Mouse (Mus musculus) midbrain, postnatal 0 days (tissue): ENCODE measurements at regions not wholly inside any gene's neighbourhood (a gene's known extent, or its start where the extent isn't known, plus 50 kb on each side); places are given as distances from the start of the nearest gene placed in this dataset.

Experiments
- ATAC-seq: fragments of 200-750 bp; cut with Nextera tagmentation; 2 replicates; pipeline ENCODE4 v1.8.0; 2017; ENCODE audit warnings: moderate number of reproducible peaks, mild to moderate bottlenecking, moderate TSS enrichment, moderate library complexity; ENCODE audit not compliant: low FRiP score
- DNase-seq: peaks from one replicate; pipeline ENCODE4 v3.0.0-alpha.2; 2015; ENCODE audit warnings: low spot score
- H3K27ac ChIP-seq: fragments of 300-500 bp; sonication (generic); 2 replicates; pipeline ENCODE4 v1.5.1; 2014; ENCODE audit warnings: low read depth, mild to moderate bottlenecking, low read length, mixed read lengths
- H3K27me3 ChIP-seq: fragments of 300-500 bp; sonication (generic); 2 replicates; pipeline ENCODE4 v1.6.1; 2014; ENCODE audit warnings: low read length, control low read depth, mixed read lengths; ENCODE audit not compliant: insufficient read depth
- H3K36me3 ChIP-seq: fragments of 300-500 bp; sonication (generic); 2 replicates; pipeline ENCODE4 v1.6.1; 2014; ENCODE audit warnings: low read length, control low read depth, mixed read lengths; ENCODE audit not compliant: insufficient read depth
- H3K4me1 ChIP-seq: fragments of 300-500 bp; sonication (generic); 2 replicates; pipeline ENCODE4 v1.6.1; 2014; ENCODE audit warnings: mild to moderate bottlenecking, control low read depth, antibody characterized with exemption, low read length, mixed read lengths; ENCODE audit not compliant: insufficient read depth
- H3K4me2 ChIP-seq: fragments of 300-500 bp; sonication (generic); 2 replicates; pipeline ENCODE4 v1.6.1; 2014; ENCODE audit warnings: low read depth, mild to moderate bottlenecking, low read length, mixed read lengths; ENCODE audit not compliant: poor library complexity, severe bottlenecking
- H3K4me3 ChIP-seq: fragments of 300-500 bp; sonication (generic); 2 replicates; pipeline ENCODE4 v1.5.1; 2014; ENCODE audit warnings: low read depth, mild to moderate bottlenecking, low read length, moderate library complexity
- H3K9ac ChIP-seq: fragments of 300-500 bp; sonication (generic); replicated peaks from 2 replicates; pipeline ENCODE4 v1.6.1; 2014; ENCODE audit warnings: mild to moderate bottlenecking, low read length, moderate library complexity, mixed read lengths; ENCODE audit not compliant: poor library complexity, severe bottlenecking
- H3K9me3 ChIP-seq: fragments of 300-500 bp; sonication (generic); 2 replicates; pipeline ENCODE4 v1.6.1; 2016; ENCODE audit warnings: low read length, control low read depth
- CTCF ChIP-seq: IDR thresholded peaks from 2 replicates; pipeline ENCODE4 v1.5.1; 2016; ENCODE audit warnings: antibody characterized with exemption, mild to moderate bottlenecking
- WGBS: fragments of 180-500 bp; shearing (Covaris S2); extraction: QIAGEN DNeasy Blood & Tissue Kit; methylation state at CpG from one replicate; pipeline ENCODE4 v1.1.7; 2014; 5-methylcytosine and 5-hydroxymethylcytosine counted together

GRCm38 (mm10) chr10:20891426-20891825 lies 60.9 kb upstream of the Ahi1 start:
- no peak for ATAC-seq
- H3K9ac ChIP-seq = no peak overlapping the region
- no peak for TF ChIP-seq CTCF
- H3K4me1 ChIP-seq = no peaks in the 10 kb centered on the region
- no peaks in the 10 kb centered on the region for H3K9me3 ChIP-seq
- no peak overlapping the region for H3K4me3 ChIP-seq
- no peak for DNase-seq
- H3K27me3 ChIP-seq = no peaks in the 10 kb centered on the region
- H3K36me3 ChIP-seq = no peaks in the 10 kb centered on the region
- H3K27ac ChIP-seq = no peak overlapping the region
- WGBS = 86% methylated on average over 6 of the region's 6 CpGs
- H3K4me2 ChIP-seq = no peak overlapping the region

- TF ChIP-seq CTCF = no peak
- Histone ChIP-seq H3K9ac (no peak overlapping the region), H3K4me2 (no peak overlapping the region), H3K4me1 (no peaks in the 10 kb centered on the region), H3K4me3 (no peak overlapping the region), H3K27ac (no peak overlapping the region), H3K36me3 (no peaks in the 10 kb centered on the region), H3K9me3 (no peaks in the 10 kb centered on the region), H3K27me3 (no peaks in the 10 kb centered on the region)
- ATAC-seq (no peak), DNase-seq (no peak)
- 90% methylated on average over 5 of the region's 5 CpGs for WGBS
Measured at GRCm38 (mm10) chr10:20883618-20884017, 68.7 kb upstream of the Ahi1 start.

DNA sequence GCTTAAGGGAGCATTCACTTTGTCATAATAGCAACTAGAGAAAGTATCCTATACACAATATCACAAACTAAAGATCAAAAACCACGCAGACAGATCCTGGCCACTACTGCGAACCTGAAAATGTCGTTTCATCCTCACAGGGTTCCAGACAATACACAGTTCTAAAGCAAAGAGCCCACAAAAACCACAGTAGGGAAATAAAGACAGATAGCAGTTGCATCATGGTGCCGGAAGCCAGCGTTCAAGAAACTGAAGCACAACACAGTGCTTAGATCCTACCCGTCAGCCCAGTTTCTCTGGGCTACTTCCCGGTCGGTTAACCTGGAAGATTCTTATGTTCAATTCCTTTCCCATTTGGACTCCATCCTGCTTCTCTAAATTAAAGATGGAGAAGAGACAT lies 69.7 kb upstream of the Ahi1 start:
- no peak for ATAC-seq
- Histone ChIP-seq H3K27me3 (no peaks in the 10 kb centered on the region), H3K27ac (no peak overlapping the region), H3K4me2 (no peak overlapping the region), H3K4me3 (no peak overlapping the region), H3K36me3 (no peaks in the 10 kb centered on the region), H3K4me1 (no peaks in the 10 kb centered on the region), H3K9ac (no peak overlapping the region), H3K9me3 (no peaks in the 10 kb centered on the region)
- 88% methylated on average over 8 of the region's 8 CpGs for WGBS
- no peak for DNase-seq
- TF ChIP-seq CTCF = no peak

GRCm38 (mm10) chr10:20880251-20880650 lies 72.1 kb upstream of the Ahi1 start:
- no peak for DNase-seq
- no peak overlapping the region for H3K27ac ChIP-seq
- no peak for ATAC-seq
- no peaks in the 10 kb centered on the region for H3K9me3 ChIP-seq
- no peaks in the 10 kb centered on the region for H3K4me1 ChIP-seq
- WGBS = 87% methylated on average over 4 of the region's 4 CpGs
- H3K4me2 ChIP-seq = no peak overlapping the region
- no peak overlapping the region for H3K4me3 ChIP-seq
- no peak for TF ChIP-seq CTCF
- H3K9ac ChIP-seq = no peak overlapping the region
- no peaks in the 10 kb centered on the region for H3K36me3 ChIP-seq
- no peaks in the 10 kb centered on the region for H3K27me3 ChIP-seq

DNA sequence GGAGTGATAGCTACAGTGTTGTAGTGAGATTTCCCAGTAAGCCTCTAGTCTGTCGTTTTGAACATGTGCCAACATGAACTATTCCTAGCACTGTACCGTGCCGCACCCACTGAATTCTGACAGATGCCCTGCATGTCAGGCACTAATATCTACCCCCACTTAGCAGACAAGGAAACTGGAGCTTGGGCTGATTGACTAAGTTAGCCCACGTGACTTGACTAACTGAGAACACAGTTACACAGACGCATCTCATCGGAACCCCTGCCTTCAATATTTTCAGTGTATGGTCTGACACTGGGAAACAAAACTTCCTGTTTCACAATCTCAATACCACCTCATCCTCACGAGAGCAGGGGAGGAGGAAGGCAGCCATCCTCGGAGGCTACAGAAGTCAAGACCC lies 72.9 kb upstream of the Ahi1 start:
- Histone ChIP-seq H3K27ac (no peak overlapping the region), H3K9ac (no peak overlapping the region), H3K9me3 (no peaks in the 10 kb centered on the region), H3K36me3 (no peaks in the 10 kb centered on the region), H3K27me3 (no peaks in the 10 kb centered on the region), H3K4me2 (no peak overlapping the region), H3K4me1 (no peaks in the 10 kb centered on the region), H3K4me3 (no peak overlapping the region)
- TF ChIP-seq CTCF = no peak
- WGBS = 82% methylated on average over 8 of the region's 8 CpGs
- ATAC-seq = no peak
- no peak for DNase-seq

- Histone ChIP-seq H3K27ac (no peak overlapping the region), H3K36me3 (no peaks in the 10 kb centered on the region), H3K9me3 (no peaks in the 10 kb centered on the region), H3K4me2 (no peak overlapping the region), H3K9ac (no peak overlapping the region), H3K27me3 (no peaks in the 10 kb centered on the region), H3K4me3 (no peak overlapping the region), H3K4me1 (no peaks in the 10 kb centered on the region)
- WGBS = 90% methylated on average over 12 of the region's 12 CpGs
- no peak for TF ChIP-seq CTCF
- ATAC-seq = no peak
- no peak for DNase-seq
Measured at GRCm38 (mm10) chr10:20867076-20867475, 85.3 kb upstream of the Ahi1 start.

GRCm38 (mm10) chr10:20865031-20865430 lies 87.3 kb upstream of the Ahi1 start:
- TF ChIP-seq CTCF = no peak
- 93% methylated on average over 4 of the region's 4 CpGs for WGBS
- DNase-seq = no peak
- Histone ChIP-seq H3K4me2 (no peak overlapping the region), H3K4me3 (no peak overlapping the region), H3K4me1 (no peaks in the 10 kb centered on the region), H3K9ac (no peak overlapping the region), H3K27me3 (no peaks in the 10 kb centered on the region), H3K36me3 (no peaks in the 10 kb centered on the region), H3K9me3 (no peaks in the 10 kb centered on the region), H3K27ac (no peak overlapping the region)
- ATAC-seq = no peak
